Mouse (Mus musculus): ENCODE data around the gene Ctnna3.

GRCm38 (mm10) chr10:64643976-64644375, 1214.1 kb downstream of the Ctnna3 start:
- TF ChIP-seq POLR2A (IDR thresholded peaks at IDR 0.05; ENCODE audit: extremely low read depth, insufficient read depth, low read length) (no peak), CTCF (IDR thresholded peaks at IDR 0.05; ENCODE audit: extremely low read depth, insufficient read depth, low read length) (no peak)
